Mouse (Mus musculus) limb, embryonic 12.5 days (tissue): ENCODE data around the gene Rec8. TPM values are rescaled to one million over a fixed set of nuclear protein-coding genes. Genes with fewer than 3 reads are reported as not detected.
A peak's percentile ranks its signal among the peaks of the same experiment; 100 is the strongest.

Source experiments
- ATAC-seq: fragments of 200-750 bp; cut with Nextera tagmentation; 2 replicates; pipeline ENCODE4 v1.8.0; 2017; ENCODE audit warnings: low read depth, moderate TSS enrichment; ENCODE audit not compliant: insufficient number of reproducible peaks, insufficient read depth, low FRiP score, low TSS enrichment
- H3K27ac ChIP-seq: fragments of 300-500 bp; sonication (generic); 2 replicates; pipeline ENCODE4 v1.5.1; 2016; ENCODE audit warnings: mild to moderate bottlenecking, moderate library complexity
- H3K27me3 ChIP-seq: fragments of 300-500 bp; sonication (generic); 2 replicates; pipeline ENCODE4 v1.6.1; 2016; ENCODE audit warnings: mild to moderate bottlenecking, moderate library complexity
- H3K36me3 ChIP-seq: fragments of 300-500 bp; sonication (generic); 2 replicates; pipeline ENCODE4 v1.6.1; 2016; ENCODE audit warnings: mild to moderate bottlenecking, moderate library complexity
- H3K4me1 ChIP-seq: fragments of 300-500 bp; sonication (generic); replicated peaks from 2 replicates; pipeline ENCODE4 v1.6.1; 2016
- H3K4me2 ChIP-seq: fragments of 300-500 bp; sonication (generic); 2 replicates; pipeline ENCODE4 v1.6.1; 2016; ENCODE audit warnings: mild to moderate bottlenecking, moderate library complexity
- H3K4me3 ChIP-seq: fragments of 300-500 bp; sonication (generic); replicated peaks from 2 replicates; pipeline ENCODE4 v1.5.1; 2016; ENCODE audit warnings: mild to moderate bottlenecking
- H3K9ac ChIP-seq: fragments of 300-500 bp; sonication (generic); replicated peaks from 2 replicates; pipeline ENCODE4 v1.6.1; 2016; ENCODE audit warnings: mild to moderate bottlenecking, moderate library complexity
- H3K9me3 ChIP-seq: fragments of 300-500 bp; sonication (generic); 2 replicates; pipeline ENCODE4 v1.6.1; 2016; ENCODE audit warnings: mild to moderate bottlenecking, moderate library complexity
- WGBS: fragments of 180-500 bp; shearing (Covaris S2); methylation state at CpG from one replicate; pipeline ENCODE4 v1.1.7; 2016; 5-methylcytosine and 5-hydroxymethylcytosine counted together
- polyA plus RNA-seq: library from polyadenylated mRNA; unstranded; fragments of >200 nt; fragmentation: Nextera tagmentation; extraction: Ambion mirVana; gene quantifications from 2 replicates; pipeline ENCODE4 v1.2.1, GENCODE M21; 2016

The Rec8 gene
- polyA plus RNA-seq, 1 experiment from 2014 or later: 10.0 TPM

DNA sequence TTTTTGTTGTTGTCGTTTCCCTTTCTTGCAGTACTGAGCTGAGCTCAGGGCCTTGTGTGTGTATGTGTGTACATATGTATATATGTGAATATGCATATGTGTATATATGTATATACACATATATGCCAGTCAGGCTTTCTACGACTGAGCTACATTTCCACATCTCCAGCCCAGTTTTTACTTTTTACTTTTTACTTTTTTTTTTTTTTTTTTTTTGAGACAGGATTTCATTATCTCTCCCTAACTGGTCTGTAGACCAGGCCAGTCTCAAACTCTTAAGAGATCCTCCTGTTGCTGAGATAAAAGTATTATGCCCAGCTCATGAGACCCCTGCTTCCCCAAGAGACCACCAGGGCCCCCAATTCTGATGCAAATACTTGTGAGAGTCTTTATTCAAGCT, 993 bp upstream of the Rec8 start:
- no peak overlapping the region for H3K4me3 ChIP-seq
- peaks cover 7% of the 10 kb centered on the region for H3K4me1 ChIP-seq
- no peak for ATAC-seq
- WGBS: 87% methylated on average over 2 of the region's 2 CpGs
- no peaks in the 10 kb centered on the region for H3K27me3 ChIP-seq
- H3K36me3 ChIP-seq: no peaks in the 10 kb centered on the region
- no peaks in the 10 kb centered on the region for H3K9me3 ChIP-seq
- no peak overlapping the region for H3K9ac ChIP-seq
- no peak overlapping the region for H3K27ac ChIP-seq
- H3K4me2 ChIP-seq: no peak overlapping the region

DNA sequence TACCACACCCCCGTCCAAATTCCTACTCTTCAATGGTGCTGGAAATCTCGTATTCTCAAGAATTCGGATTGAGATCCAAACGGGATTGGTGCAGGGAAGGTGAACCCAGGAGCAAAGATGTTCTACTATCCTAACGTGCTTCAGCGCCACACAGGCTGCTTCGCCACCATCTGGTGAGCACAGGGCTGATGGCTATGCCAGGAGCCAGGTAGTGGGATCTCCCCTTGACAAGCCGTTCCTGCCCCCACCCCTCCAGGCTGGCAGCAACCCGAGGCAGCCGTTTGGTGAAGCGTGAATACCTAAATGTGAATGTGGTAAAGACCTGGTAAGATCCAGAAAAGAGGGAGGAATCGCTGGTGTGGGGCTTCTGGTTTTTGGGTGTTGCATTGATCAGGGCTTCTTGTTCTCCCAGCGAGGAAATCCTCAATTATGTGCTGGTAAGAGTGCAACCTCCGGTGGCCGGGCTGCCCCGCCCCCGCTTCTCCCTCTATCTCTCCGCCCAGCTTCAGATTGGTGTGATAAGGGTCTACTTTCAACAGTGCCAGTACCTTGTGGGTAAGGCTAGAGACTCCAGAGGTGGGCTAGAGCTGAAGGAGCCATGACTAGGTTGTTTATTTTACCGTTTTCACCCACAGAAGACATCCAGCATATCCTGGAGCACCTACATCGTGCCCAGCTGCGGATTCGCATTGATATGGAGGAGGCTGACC, 804 bp downstream of the Rec8 start:
- no peak overlapping the region for H3K9ac ChIP-seq
- H3K4me3 ChIP-seq: peak overlapping the region; percentile 32
- peaks cover 7% of the 10 kb centered on the region for H3K4me1 ChIP-seq
- peaks cover 6% of the 10 kb centered on the region; the same call in 1 of the 2 replicates for H3K36me3 ChIP-seq
- no peak for ATAC-seq
- no peaks in the 10 kb centered on the region for H3K9me3 ChIP-seq
- WGBS: 47% methylated on average over 22 of the region's 22 CpGs
- peak overlapping the region; percentile 45 for H3K4me2 ChIP-seq
- H3K27ac ChIP-seq: no peak overlapping the region
- no peaks in the 10 kb centered on the region for H3K27me3 ChIP-seq

GRCm38 (mm10) chr14:55628077-55628827, 10.4 kb downstream of the Rec8 start:
- no peaks in the 10 kb centered on the region for H3K4me1 ChIP-seq
- no peak for ATAC-seq
- no peak overlapping the region for H3K27ac ChIP-seq
- H3K36me3 ChIP-seq: peaks cover 98% of the 10 kb centered on the region
- no peak overlapping the region for H3K9ac ChIP-seq
- no peak overlapping the region for H3K4me3 ChIP-seq
- no peaks in the 10 kb centered on the region for H3K9me3 ChIP-seq
- H3K27me3 ChIP-seq: no peaks in the 10 kb centered on the region
- no peak overlapping the region for H3K4me2 ChIP-seq
- 79% methylated on average over 27 of the region's 27 CpGs for WGBS

- WGBS: 55% methylated on average over 5 of the region's 5 CpGs
- Histone ChIP-seq H3K27ac (no peak overlapping the region), H3K4me3 (no peak overlapping the region), H3K4me2 (no peak overlapping the region), H3K9ac (no peak overlapping the region), H3K4me1 (0 out of 2 replicates have a peak, but pooled peaks cover 3% of the 10 kb centered on the region), H3K36me3 (peaks cover 100% of the 10 kb centered on the region), H3K9me3 (no peaks in the 10 kb centered on the region), H3K27me3 (no peaks in the 10 kb centered on the region)
- no peak for ATAC-seq
These were observed 11.5 kb downstream of the Rec8 start for GRCm38 (mm10) chr14:55629312-55629711.

- H3K9ac ChIP-seq: peak overlapping the region; percentile 72
- H3K4me2 ChIP-seq: peak overlapping the region; percentile 81
- peak overlapping the region; percentile 73 for H3K27ac ChIP-seq
- 4% methylated on average over 23 of the region's 23 CpGs for WGBS
- H3K4me1 ChIP-seq: peaks cover 16% of the 10 kb centered on the region
- H3K4me3 ChIP-seq: peak overlapping the region; percentile 67
- no peaks in the 10 kb centered on the region for H3K9me3 ChIP-seq
- H3K36me3 ChIP-seq: peaks cover 85% of the 10 kb centered on the region
- H3K27me3 ChIP-seq: no peaks in the 10 kb centered on the region
- peak; percentile 80 for ATAC-seq
These were observed 17.2 kb downstream of the Rec8 start for GRCm38 (mm10) chr14:55634874-55635522.

DNA sequence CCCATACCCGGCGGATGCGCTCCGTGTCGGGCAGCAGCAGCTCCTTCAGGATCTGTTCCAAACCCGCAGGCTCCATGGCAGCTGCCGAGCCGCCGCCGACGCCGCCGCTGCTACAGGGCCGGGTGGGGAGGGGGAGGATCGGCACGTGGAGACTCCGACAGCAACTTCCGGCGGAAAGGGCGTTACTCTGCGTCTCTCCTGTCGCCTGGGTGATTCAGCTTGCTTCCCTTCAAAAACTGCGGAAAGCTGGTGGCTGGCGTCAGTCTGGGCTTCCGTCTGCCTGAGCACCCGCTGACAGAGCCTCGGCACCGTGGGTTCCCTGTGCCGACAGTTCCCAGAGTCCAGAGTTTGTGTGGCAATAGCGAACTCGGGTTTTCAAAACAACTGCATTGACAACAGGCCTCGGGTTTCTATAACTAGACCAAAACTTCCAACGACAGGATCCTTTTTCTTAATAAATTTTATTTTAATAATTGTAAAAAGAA, 17.7 kb downstream of the Rec8 start, which contains the start of gene Ipo4:
Ipo4 (minus strand) TSS at position 435 of the 485 bp plus-strand sequence.
- Histone ChIP-seq H3K36me3 (peaks cover 85% of the 10 kb centered on the region), H3K4me2 (peak within 1 kb of the TSS; percentile 81), H3K4me1 (peaks cover 16% of the 10 kb centered on the region), H3K4me3 (peak within 1 kb of the TSS; percentile 67), H3K27ac (peak within 1 kb of the TSS; percentile 73), H3K9ac (peak within 1 kb of the TSS; percentile 72), H3K9me3 (no peaks in the 10 kb centered on the region), H3K27me3 (no peaks in the 10 kb centered on the region)
- WGBS: 3% methylated on average over 26 of the region's 33 CpGs
- ATAC-seq: peak; percentile 79

GRCm38 (mm10) chr14:55637795-55638194, 20.0 kb downstream of the Rec8 start, which contains the start of gene Gm49378:
Gm49378 (minus strand) TSS chr14:55637895.
- H3K4me2 ChIP-seq: no peak within 1 kb of the TSS
- ATAC-seq: no peak
- peaks cover 75% of the 10 kb centered on the region for H3K36me3 ChIP-seq
- peaks cover 27% of the 10 kb centered on the region for H3K4me1 ChIP-seq
- no peak within 1 kb of the TSS for H3K9ac ChIP-seq
- no peak within 1 kb of the TSS for H3K4me3 ChIP-seq
- WGBS: 96% methylated on average over 9 of the region's 9 CpGs
- H3K27me3 ChIP-seq: no peaks in the 10 kb centered on the region
- no peak within 1 kb of the TSS for H3K27ac ChIP-seq
- no peaks in the 10 kb centered on the region for H3K9me3 ChIP-seq

GRCm38 (mm10) chr14:55640816-55641215, 23.0 kb downstream of the Rec8 start:
- WGBS: 95% methylated on average over 14 of the region's 14 CpGs
- Histone ChIP-seq H3K9ac (no peak overlapping the region), H3K4me2 (no peak overlapping the region), H3K4me1 (peaks cover 33% of the 10 kb centered on the region), H3K4me3 (no peak overlapping the region), H3K27ac (no peak overlapping the region), H3K36me3 (peaks cover 60% of the 10 kb centered on the region), H3K27me3 (no peaks in the 10 kb centered on the region), H3K9me3 (no peaks in the 10 kb centered on the region)
- no peak for ATAC-seq

DNA sequence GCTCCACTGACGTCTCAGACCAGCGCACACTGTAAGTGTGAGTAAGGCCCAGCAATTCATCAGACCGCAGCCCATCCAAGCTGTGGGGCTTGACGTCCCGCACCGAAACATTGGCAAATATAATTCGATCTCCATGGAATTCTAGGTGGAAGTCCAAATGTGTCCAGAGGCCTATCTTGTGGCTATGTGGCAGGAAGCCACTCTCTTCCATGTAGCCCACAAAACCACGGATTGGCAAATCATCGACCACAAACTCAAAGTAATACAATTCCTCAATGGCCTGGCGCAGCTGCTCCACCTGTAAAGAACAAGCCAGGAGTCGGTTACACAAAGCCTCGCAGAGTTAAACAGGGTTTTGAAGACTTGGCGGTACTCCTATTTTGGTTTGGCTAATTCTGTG, 23.5 kb downstream of the Rec8 start:
- no peaks in the 10 kb centered on the region for H3K27me3 ChIP-seq
- H3K27ac ChIP-seq: no peak overlapping the region
- no peak for ATAC-seq
- H3K36me3 ChIP-seq: peaks cover 61% of the 10 kb centered on the region
- 95% methylated on average over 13 of the region's 13 CpGs for WGBS
- H3K4me2 ChIP-seq: no peak overlapping the region
- H3K9me3 ChIP-seq: no peaks in the 10 kb centered on the region
- H3K4me1 ChIP-seq: peaks cover 30% of the 10 kb centered on the region
- H3K9ac ChIP-seq: no peak overlapping the region
- no peak overlapping the region for H3K4me3 ChIP-seq

GRCm38 (mm10) chr14:55642679-55643059, 24.8 kb downstream of the Rec8 start:
- Histone ChIP-seq H3K27ac (peak overlapping the region; percentile 92), H3K36me3 (peaks cover 58% of the 10 kb centered on the region), H3K4me2 (peak overlapping the region; percentile 88), H3K9me3 (no peaks in the 10 kb centered on the region), H3K27me3 (no peaks in the 10 kb centered on the region), H3K4me3 (peak overlapping the region; percentile 88), H3K9ac (peak overlapping the region; percentile 93), H3K4me1 (peaks cover 27% of the 10 kb centered on the region)
- peak; percentile 22; the same call in 1 of the 2 replicates for ATAC-seq
- WGBS: 23% methylated on average over 8 of the region's 8 CpGs
